Mouse (Mus musculus): Measurements from ENCODE around the gene Appl2.
A peak's percentile ranks its signal among the peaks of the same experiment; 100 is the strongest.
"Not testable (repeated sequence)": the region's sequence is repeated elsewhere in the genome, so short reads cannot be mapped to it uniquely, and the experiment has no call there.

The Appl2 gene

GRCm38 (mm10) chr10:83648131-83649020 is at the start of gene Appl2:
Appl2 (minus strand) TSS chr10:83648738.
- peak; percentile 93 for DNase-seq (ENCODE audit: low spot score)

DNA sequence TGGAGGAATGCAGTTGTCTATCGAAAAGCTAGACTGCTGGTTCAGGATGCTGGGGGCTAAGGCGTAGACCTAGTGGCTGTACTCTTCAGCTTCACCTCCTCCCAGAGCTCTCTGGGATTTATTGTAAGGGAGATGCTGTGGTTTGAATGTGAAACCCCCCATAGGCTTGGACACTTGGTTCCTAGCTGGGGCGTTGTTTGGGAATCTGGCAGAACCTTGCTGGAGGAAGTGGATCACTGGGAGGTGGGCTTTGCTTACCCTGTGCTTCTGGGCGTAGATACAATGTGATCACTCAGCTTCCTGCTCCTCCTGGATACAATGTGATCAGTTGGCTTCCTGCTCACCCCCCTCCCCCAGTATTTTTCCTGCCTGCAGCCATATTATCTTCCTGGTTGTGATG is 47.7 kb upstream of the Appl2 start:
- no peak for DNase-seq (ENCODE audit: low spot score)

- DNase-seq (ENCODE audit: low spot score), result no peak
These were observed 43.8 kb upstream of the Appl2 start for GRCm38 (mm10) chr10:83692175-83692895.

DNA sequence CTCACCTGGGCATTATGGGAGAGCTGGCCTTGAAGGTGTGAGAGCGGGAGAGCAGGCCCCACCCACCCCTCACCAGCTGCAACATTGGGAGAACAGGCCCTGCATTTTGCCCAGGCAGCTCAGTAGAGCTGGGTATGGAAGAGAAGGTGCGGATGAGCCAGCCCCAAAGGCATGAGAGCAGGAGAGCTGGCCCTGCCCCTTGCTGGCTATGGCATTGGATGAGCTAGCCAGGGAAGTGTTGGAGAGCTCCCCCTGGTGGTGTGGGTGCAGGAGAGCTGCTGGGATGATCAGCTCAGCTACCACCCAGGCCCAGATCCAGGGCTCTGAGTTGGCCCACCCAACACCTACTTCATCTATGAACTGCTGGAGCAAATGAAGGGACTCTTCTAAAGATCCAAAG is 39.7 kb upstream of the Appl2 start:
- no peak for DNase-seq (ENCODE audit: low spot score)

GRCm38 (mm10) chr10:83681334-83681733 is 32.8 kb upstream of the Appl2 start:
- no peak for DNase-seq (ENCODE audit: low spot score)

GRCm38 (mm10) chr10:83666556-83666955 is 18.0 kb upstream of the Appl2 start:
- no peak for DNase-seq (ENCODE audit: low spot score)

DNA sequence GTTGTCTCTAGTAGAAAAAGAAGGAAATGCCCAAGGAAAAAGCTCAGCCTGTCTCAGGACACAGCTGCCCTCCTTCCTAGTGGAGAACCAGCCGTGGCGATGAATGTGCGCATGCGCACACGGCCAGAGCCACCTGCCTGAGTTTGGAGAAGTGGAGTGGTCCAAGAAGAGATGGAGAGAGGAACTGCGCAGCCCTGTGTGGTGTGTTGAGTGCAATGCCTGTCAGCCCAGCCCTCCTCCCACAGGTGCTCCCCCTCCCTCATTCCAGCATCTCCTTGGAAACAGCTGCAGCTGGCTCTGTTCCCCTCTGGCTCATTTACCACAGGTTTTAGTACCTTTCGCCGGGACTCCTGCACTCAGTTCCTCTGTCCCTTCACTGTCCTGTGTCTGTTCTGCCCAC is 13.4 kb upstream of the Appl2 start:
- no peak for DNase-seq (ENCODE audit: low spot score)

DNA sequence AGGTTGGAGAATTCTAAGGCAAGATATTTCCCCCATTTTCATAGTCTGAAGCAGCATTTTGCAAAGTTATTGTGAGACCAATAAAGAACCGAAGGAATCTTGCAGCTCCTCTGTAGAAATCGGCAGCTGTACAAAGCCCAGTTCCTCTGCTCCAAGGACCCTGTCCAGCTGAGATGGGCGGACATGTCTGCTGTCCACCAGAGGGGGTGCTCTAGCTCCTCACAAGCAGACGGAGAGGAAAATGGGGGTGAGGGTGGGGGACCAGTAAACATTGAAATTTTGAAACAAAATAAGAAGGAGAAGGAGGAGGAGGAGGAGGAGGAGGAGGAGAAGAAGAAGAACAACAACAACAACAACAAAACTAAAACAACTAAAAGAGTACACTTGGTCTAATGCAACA is 12.1 kb upstream of the Appl2 start:
- DNase-seq (ENCODE audit: low spot score), result no peak

- no peak for DNase-seq (ENCODE audit: low spot score)
These were observed 6.1 kb upstream of the Appl2 start for GRCm38 (mm10) chr10:83654591-83654990.

DNA sequence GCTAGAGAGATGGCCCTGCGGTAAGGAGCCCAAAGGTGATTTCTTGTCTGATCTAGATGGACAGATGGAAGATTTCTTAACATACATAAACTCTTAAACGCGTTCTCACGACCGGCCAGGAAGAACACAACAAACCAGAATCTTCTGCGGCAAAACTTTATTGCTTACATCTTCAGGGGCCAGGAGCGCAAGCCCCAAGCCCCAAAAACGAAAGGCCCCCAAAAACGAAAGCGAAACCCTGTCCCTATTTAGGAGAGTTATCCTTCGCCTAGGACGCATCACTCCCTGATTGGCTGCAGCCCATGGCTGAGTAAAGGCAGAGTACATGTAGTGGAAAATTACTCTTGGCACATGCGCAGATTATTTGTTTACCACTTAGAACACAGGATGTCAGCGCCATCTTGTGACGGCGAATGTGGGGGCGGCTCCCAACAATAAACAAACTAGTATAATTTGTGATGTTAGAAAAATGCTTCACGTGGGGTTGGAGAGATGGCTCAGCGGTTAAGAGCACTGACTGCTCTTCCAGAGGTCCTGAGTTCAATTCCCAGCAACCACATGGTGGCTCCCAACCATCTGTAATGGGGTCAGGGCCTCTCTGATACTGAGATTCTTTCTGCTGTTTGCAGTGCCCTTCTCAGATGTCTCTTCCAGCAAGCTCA is 3.8 kb upstream of the Appl2 start:
- DNase-seq (ENCODE audit: low spot score), result not testable (repeated sequence)

DNA sequence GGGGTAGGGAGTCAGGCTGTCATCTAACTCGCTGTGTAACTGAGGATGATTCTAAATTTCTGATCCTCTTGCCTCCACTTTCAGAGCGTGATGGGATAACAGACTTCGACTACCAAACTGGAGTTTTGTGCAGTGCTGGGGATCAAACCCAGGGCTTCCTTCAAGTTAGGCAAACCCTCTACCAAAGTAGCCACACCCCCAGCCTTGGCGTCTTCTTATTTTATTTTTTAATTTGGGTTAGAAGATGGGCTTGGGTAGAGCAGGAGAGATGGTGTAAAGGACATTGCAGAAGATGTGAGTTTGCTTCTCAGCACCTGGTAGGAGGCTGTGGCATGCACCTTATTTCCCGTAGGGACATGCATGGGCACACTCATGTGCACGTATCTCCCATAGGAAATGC is 499 bp upstream of the Appl2 start:
- no peak for DNase-seq (ENCODE audit: low spot score)

DNA sequence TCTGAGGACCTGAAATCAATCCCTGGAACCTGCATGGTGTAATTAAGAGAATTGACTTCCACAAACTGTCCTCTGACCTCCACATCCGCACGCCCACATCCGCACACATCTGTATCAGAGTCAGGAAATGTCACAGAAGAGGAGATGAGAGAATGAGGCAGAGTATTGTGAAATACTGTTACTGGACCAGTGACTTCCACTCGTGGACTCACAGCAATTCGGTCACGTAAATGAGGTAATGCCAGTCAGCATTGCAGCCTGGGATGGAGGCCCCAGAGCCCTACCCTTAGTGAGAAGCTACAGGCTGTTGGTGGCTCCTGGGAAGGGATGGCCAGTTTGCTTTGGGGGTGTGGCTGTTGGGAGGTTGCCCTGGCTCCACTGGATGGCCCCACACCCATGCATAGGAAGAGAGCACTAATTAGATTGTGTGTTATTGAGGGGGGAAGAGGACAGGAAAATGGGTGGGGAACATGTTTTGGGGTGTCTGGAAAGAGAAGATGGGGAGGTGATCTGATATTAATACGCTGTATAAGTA is 2.1 kb downstream of the Appl2 start:
- DNase-seq (ENCODE audit: low spot score), result no peak

DNA sequence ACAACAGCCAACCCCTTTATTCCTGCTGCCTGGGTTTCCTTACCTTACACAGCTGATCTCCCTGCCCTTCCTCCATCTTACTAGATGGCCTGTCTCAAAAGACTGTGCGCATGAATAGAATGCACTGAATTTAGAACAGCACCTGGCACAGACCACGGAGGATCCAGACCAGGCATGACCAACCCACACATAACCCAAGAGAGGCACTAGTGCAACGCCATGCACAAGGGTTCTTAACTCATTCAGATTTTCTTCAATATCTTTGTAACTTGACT is 2.9 kb downstream of the Appl2 start:
- no peak for DNase-seq (ENCODE audit: low spot score)

DNA sequence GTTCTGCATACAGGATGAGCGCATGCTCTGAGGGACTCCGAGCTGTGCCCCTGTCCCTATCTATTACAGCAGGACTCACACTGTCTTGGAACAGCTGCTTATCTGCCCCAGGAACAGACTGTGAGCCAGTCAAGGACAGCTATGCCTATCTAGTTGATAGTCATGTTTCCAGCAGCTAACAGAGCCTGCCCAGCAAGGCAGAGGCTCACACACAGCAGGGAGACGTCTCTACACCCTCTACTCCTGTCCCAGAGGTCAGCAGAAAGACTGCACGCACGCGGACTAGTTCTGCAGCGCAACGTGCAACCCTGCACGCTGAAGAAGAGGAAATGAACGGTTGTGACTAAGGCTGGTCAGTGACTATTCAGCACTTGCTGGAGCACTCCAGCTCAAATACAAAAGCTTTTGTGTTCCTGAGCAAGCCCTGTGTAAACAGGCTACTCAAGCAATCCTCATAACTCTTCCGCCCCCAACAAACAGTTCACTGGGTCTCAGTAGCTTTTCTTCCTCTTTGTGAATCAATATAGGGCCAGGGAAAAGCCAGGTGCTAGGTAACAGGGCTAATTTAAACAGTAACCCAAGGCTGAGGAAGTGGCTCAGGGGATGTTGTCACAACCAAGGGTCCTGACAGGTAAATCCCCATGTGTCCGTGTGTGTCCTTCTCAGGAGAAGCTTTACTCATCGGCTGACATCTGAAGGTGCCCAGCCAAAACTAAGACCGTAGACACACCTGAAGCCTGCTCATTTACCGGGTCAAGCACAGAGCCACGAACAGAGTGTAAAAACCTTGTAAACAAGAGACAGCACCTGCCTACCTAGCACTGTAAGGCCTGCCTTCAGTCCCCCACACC is 3.4 kb downstream of the Appl2 start:
- DNase-seq (ENCODE audit: low spot score), result peak; percentile 36

- no peak for DNase-seq (ENCODE audit: low spot score)
These were observed 4.4 kb downstream of the Appl2 start for GRCm38 (mm10) chr10:83644167-83644566.

DNA sequence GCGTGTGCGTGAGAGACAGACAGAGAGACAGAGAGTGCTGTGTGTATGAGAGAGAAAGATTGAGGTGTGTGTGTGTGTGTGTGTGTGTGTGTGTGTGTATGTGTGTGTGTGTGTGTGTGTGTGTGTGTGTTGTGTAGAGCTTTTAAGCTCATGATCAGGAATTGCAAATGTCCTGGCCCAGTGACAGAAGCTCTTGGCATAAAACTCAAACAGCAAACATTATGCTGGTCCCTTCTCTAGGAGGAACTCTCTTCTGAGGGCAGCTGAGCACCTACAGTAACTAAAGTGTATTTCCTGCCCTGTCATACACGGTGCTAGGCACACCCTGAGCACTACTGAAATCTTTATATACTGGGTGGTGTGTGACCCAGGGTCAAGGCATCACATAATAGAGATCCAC is 6.9 kb downstream of the Appl2 start:
- no peak for DNase-seq (ENCODE audit: low spot score)

- no peak for DNase-seq (ENCODE audit: low spot score)
These were observed 8.6 kb downstream of the Appl2 start for GRCm38 (mm10) chr10:83639881-83640386.

DNA sequence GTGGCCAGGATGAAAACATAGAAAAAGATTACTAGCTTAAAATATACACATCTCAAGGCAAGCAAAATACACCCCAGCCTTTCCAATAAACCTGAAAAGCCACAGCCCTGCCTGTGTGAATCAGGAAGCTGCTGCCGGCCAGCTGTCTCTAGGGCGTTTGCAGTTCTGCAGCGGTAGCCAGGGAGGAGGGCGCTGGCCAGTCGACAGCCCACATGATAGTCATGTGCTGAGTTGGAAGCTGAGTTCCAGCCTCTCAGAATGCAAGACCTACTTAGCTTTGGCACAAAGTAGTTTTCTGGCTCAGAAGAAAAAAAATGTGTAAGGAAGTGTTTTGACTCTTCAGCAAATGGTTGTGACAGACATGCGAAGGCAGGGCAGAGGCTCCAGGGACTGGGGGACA is 11.2 kb downstream of the Appl2 start:
- DNase-seq (ENCODE audit: low spot score), result peak; percentile 45

GRCm38 (mm10) chr10:83636191-83636590 is 12.3 kb downstream of the Appl2 start:
- DNase-seq (ENCODE audit: low spot score), result no peak

GRCm38 (mm10) chr10:83634461-83634860 is 14.1 kb downstream of the Appl2 start:
- DNase-seq (ENCODE audit: low spot score), result peak; percentile 88

DNA sequence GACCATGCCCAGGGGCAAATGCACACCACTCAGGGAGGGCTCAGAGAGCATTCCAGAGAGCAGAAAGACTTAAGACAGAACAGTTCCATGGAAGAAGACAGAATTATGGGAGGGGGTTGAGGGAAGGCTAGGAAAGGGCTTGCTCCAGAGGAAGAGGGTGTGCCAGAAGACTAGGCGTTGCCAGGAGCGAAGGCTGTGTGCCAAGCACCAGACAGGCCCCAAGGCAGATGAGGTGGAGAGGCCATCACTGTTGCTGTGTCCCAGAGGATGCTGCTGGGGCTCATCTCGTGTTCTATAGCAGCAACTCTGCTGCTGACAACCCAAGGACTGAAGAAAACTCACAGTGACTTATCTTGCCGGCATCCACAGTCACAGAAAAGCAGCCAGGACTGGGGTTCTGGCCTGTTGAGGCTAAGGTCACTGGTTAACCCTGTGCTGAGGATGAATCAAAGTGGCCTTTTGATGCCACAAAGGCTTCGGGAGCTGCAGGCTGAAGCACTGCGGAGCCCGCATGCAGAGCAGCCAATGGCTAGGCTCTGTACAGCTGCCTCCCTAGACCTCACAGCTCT is 15.6 kb downstream of the Appl2 start:
- no peak for DNase-seq (ENCODE audit: low spot score)

Data from embryo, embryonic 10 days (tissue).